Mouse (Mus musculus) liver, postnatal 0 days (tissue): Measurements from ENCODE around the gene Ppp1r9a.

Experiments
- CTCF ChIP-seq: sonication (generic); IDR thresholded peaks from 2 replicates; pipeline ENCODE4 v1.5.1; 2016; ENCODE audit warnings: antibody characterized with exemption, low read depth
- EP300 ChIP-seq: IDR thresholded peaks from 2 replicates; pipeline ENCODE4 v1.6.1; 2016; ENCODE audit warnings: antibody characterized with exemption, low read depth, mild to moderate bottlenecking

- TF ChIP-seq EP300 = no peak
- TF ChIP-seq CTCF = no peak
These were observed 117.3 kb downstream of the Ppp1r9a start for GRCm38 (mm10) chr6:5019969-5020368.
